Mouse (Mus musculus) forebrain, postnatal 0 days (tissue): ENCODE measurements at regions not wholly inside any gene's neighbourhood (a gene's known extent, or its start where the extent isn't known, plus 50 kb on each side); places are given as distances from the start of the nearest gene placed in this dataset.

Experiments
- ATAC-seq: fragments of 200-750 bp; cut with Nextera tagmentation; 2 replicates; pipeline ENCODE4 v1.8.0; 2017; ENCODE audit warnings: mild to moderate bottlenecking, moderate library complexity
- DNase-seq: peaks from one replicate; pipeline ENCODE4 v3.0.0-alpha.2; 2015
- H3K27ac ChIP-seq: fragments of 300-500 bp; sonication (generic); 2 replicates; pipeline ENCODE4 v1.5.1; 2014; ENCODE audit warnings: low read depth, mild to moderate bottlenecking, antibody characterized with exemption, low read length, moderate library complexity, mixed read lengths
- H3K27me3 ChIP-seq: fragments of 300-500 bp; sonication (generic); 2 replicates; pipeline ENCODE4 v1.6.1; 2014; ENCODE audit warnings: mild to moderate bottlenecking, low read length, mixed read lengths; ENCODE audit not compliant: insufficient read depth
- H3K36me3 ChIP-seq: fragments of 300-500 bp; sonication (generic); 2 replicates; pipeline ENCODE4 v1.6.1; 2014; ENCODE audit warnings: mild to moderate bottlenecking, moderate library complexity; ENCODE audit not compliant: insufficient read depth
- H3K4me1 ChIP-seq: fragments of 300-500 bp; sonication (generic); 2 replicates; pipeline ENCODE4 v1.6.1; 2014; ENCODE audit warnings: antibody characterized with exemption; ENCODE audit not compliant: insufficient read depth
- H3K4me2 ChIP-seq: fragments of 300-500 bp; sonication (generic); 2 replicates; pipeline ENCODE4 v1.6.1; 2014; ENCODE audit warnings: low read depth, mild to moderate bottlenecking, moderate library complexity
- H3K4me3 ChIP-seq: fragments of 300-500 bp; sonication (generic); 2 replicates; pipeline ENCODE4 v1.5.1; 2014; ENCODE audit warnings: low read depth, low read length, mixed read lengths
- H3K9ac ChIP-seq: fragments of 300-500 bp; sonication (generic); 2 replicates; pipeline ENCODE4 v1.6.1; 2014; ENCODE audit warnings: mild to moderate bottlenecking
- H3K9me3 ChIP-seq: fragments of 300-500 bp; sonication (generic); 2 replicates; pipeline ENCODE4 v1.6.1; 2016; ENCODE audit warnings: low read length
- CTCF ChIP-seq: sonication (generic); IDR thresholded peaks from 2 replicates; pipeline ENCODE4 v1.5.1; 2016; ENCODE audit warnings: antibody characterized with exemption, control low read depth, low read depth
- WGBS: fragments of 180-500 bp; shearing (Covaris S2); extraction: QIAGEN DNeasy Blood & Tissue Kit; methylation state at CpG from one replicate; pipeline ENCODE4 v1.1.7; 2014; 5-methylcytosine and 5-hydroxymethylcytosine counted together

- H3K4me1 ChIP-seq, result no peaks in the 10 kb centered on the region
- H3K27ac ChIP-seq, result no peak overlapping the region
- peak; percentile 15 for DNase-seq
- no peak overlapping the region for H3K4me3 ChIP-seq
- no peaks in the 10 kb centered on the region for H3K9me3 ChIP-seq
- H3K4me2 ChIP-seq, result no peak overlapping the region
- no peak for ATAC-seq
- no peaks in the 10 kb centered on the region for H3K27me3 ChIP-seq
- H3K9ac ChIP-seq, result no peak overlapping the region
- H3K36me3 ChIP-seq, result no peaks in the 10 kb centered on the region
- 0 out of 2 replicates have a peak, but pooled peaks have one; percentile 8 for TF ChIP-seq CTCF
- 89% methylated on average over 2 of the region's 2 CpGs for WGBS
Observed at GRCm38 (mm10) chr5:46980326-46980725, 1002.6 kb upstream of the Slit2 start.

GRCm38 (mm10) chr5:46968870-46969436 is 1014.0 kb upstream of the Slit2 start:
- H3K4me1 ChIP-seq, result no peaks in the 10 kb centered on the region
- H3K4me3 ChIP-seq, result no peak overlapping the region
- no peak overlapping the region for H3K9ac ChIP-seq
- no peak for ATAC-seq
- 94% methylated on average over 5 of the region's 5 CpGs for WGBS
- H3K27me3 ChIP-seq, result no peaks in the 10 kb centered on the region
- H3K4me2 ChIP-seq, result no peak overlapping the region
- H3K27ac ChIP-seq, result no peak overlapping the region
- H3K36me3 ChIP-seq, result no peaks in the 10 kb centered on the region
- DNase-seq, result no peak
- H3K9me3 ChIP-seq, result no peaks in the 10 kb centered on the region
- no peak for TF ChIP-seq CTCF

GRCm38 (mm10) chr5:46960749-46961148 is 1022.2 kb upstream of the Slit2 start:
- H3K4me2 ChIP-seq, result no peak overlapping the region
- H3K36me3 ChIP-seq, result no peaks in the 10 kb centered on the region
- 33% methylated on average over 2 of the region's 2 CpGs for WGBS
- no peak for ATAC-seq
- H3K4me1 ChIP-seq, result no peaks in the 10 kb centered on the region
- H3K27me3 ChIP-seq, result no peaks in the 10 kb centered on the region
- H3K27ac ChIP-seq, result no peak overlapping the region
- H3K9me3 ChIP-seq, result no peaks in the 10 kb centered on the region
- peak; percentile 2 for DNase-seq
- no peak overlapping the region for H3K4me3 ChIP-seq
- H3K9ac ChIP-seq, result no peak overlapping the region
- TF ChIP-seq CTCF, result no peak

- Histone ChIP-seq H3K4me3 (no peak overlapping the region), H3K9me3 (no peaks in the 10 kb centered on the region), H3K27ac (no peak overlapping the region), H3K9ac (no peak overlapping the region), H3K4me1 (no peaks in the 10 kb centered on the region), H3K27me3 (no peaks in the 10 kb centered on the region), H3K4me2 (no peak overlapping the region), H3K36me3 (no peaks in the 10 kb centered on the region)
- no peak for DNase-seq
- TF ChIP-seq CTCF, result no peak
- WGBS, result 93% methylated on average over 7 of the region's 7 CpGs
- no peak for ATAC-seq
Observed at GRCm38 (mm10) chr5:46926324-46926723, 1056.6 kb upstream of the Slit2 start.

- no peak overlapping the region for H3K4me3 ChIP-seq
- DNase-seq (no peak), ATAC-seq (no peak)
- no peak overlapping the region for H3K27ac ChIP-seq
- no peaks in the 10 kb centered on the region for H3K4me1 ChIP-seq
- no peak for TF ChIP-seq CTCF
- WGBS, result 86% methylated on average over 2 of the region's 2 CpGs
- no peaks in the 10 kb centered on the region for H3K9me3 ChIP-seq
- no peaks in the 10 kb centered on the region for H3K27me3 ChIP-seq
- no peak overlapping the region for H3K9ac ChIP-seq
- H3K4me2 ChIP-seq, result no peak overlapping the region
- no peaks in the 10 kb centered on the region for H3K36me3 ChIP-seq
Observed at GRCm38 (mm10) chr5:46901909-46902308, 1044.5 kb upstream of the Lcorl start.

- 94% methylated on average over 2 of the region's 2 CpGs for WGBS
- DNase-seq, result no peak
Observed at GRCm38 (mm10) chr5:46894037-46894436, 1036.6 kb upstream of the Lcorl start.

GRCm38 (mm10) chr5:46883956-46884355 is 1026.5 kb upstream of the Lcorl start:
- no peak for ATAC-seq
- Histone ChIP-seq H3K27ac (no peak overlapping the region), H3K4me1 (no peaks in the 10 kb centered on the region), H3K9me3 (no peaks in the 10 kb centered on the region), H3K9ac (no peak overlapping the region), H3K4me3 (no peak overlapping the region), H3K27me3 (no peaks in the 10 kb centered on the region), H3K4me2 (no peak overlapping the region), H3K36me3 (no peaks in the 10 kb centered on the region)
- TF ChIP-seq CTCF, result no peak
- no peak for DNase-seq

More at GRCm38 (mm10) chr5:46894037-46894436, 1036.6 kb upstream of the Lcorl start:
- H3K4me2 ChIP-seq, result no peak overlapping the region
- no peak for ATAC-seq
- H3K9me3 ChIP-seq, result no peaks in the 10 kb centered on the region
- no peak overlapping the region for H3K9ac ChIP-seq
- no peak for TF ChIP-seq CTCF
- no peak overlapping the region for H3K4me3 ChIP-seq
- H3K27ac ChIP-seq, result no peak overlapping the region
- H3K4me1 ChIP-seq, result no peaks in the 10 kb centered on the region
- no peaks in the 10 kb centered on the region for H3K36me3 ChIP-seq
- H3K27me3 ChIP-seq, result no peaks in the 10 kb centered on the region

GRCm38 (mm10) chr5:46856837-46857236 is 999.4 kb upstream of the Lcorl start:
- Histone ChIP-seq H3K36me3 (no peaks in the 10 kb centered on the region), H3K27ac (no peak overlapping the region)
- no peak for ATAC-seq

More at GRCm38 (mm10) chr5:46856837-46857236, 999.4 kb upstream of the Lcorl start:
- no peak overlapping the region for H3K4me3 ChIP-seq
- H3K4me1 ChIP-seq, result no peaks in the 10 kb centered on the region
- no peaks in the 10 kb centered on the region for H3K9me3 ChIP-seq
- no peak overlapping the region for H3K9ac ChIP-seq
- TF ChIP-seq CTCF, result no peak
- no peaks in the 10 kb centered on the region for H3K27me3 ChIP-seq
- DNase-seq, result no peak
- no peak overlapping the region for H3K4me2 ChIP-seq
